Mouse (Mus musculus) forebrain, embryonic 11.5 days (tissue): ENCODE results near the gene Shpk. TPM values are rescaled to one million over a fixed set of nuclear protein-coding genes. Genes with fewer than 3 reads are reported as not detected.

Source experiments
- ATAC-seq: fragments of 200-750 bp; cut with Nextera tagmentation; replicated peaks from 2 replicates; pipeline ENCODE4 v1.8.0; 2017; ENCODE audit warnings: moderate TSS enrichment; ENCODE audit not compliant: low FRiP score
- DNase-seq: peaks from one replicate; pipeline ENCODE4 v3.0.0-alpha.2; 2017; ENCODE audit warnings: low spot score
- H3K27ac ChIP-seq: fragments of 300-500 bp; sonication (generic); 2 replicates; pipeline ENCODE4 v1.5.1; 2014; ENCODE audit warnings: low read depth, low read length
- H3K27me3 ChIP-seq: fragments of 300-500 bp; sonication (generic); 2 replicates; pipeline ENCODE4 v1.6.1; 2014; ENCODE audit warnings: mild to moderate bottlenecking, low read length, mixed read lengths; ENCODE audit not compliant: control insufficient read depth, insufficient read depth
- H3K36me3 ChIP-seq: fragments of 300-500 bp; sonication (generic); 2 replicates; pipeline ENCODE4 v1.6.1; 2014; ENCODE audit warnings: mild to moderate bottlenecking, low read length, moderate library complexity, mixed read lengths; ENCODE audit not compliant: control insufficient read depth, insufficient read depth
- H3K4me1 ChIP-seq: fragments of 300-500 bp; sonication (generic); replicated peaks from 2 replicates; pipeline ENCODE4 v1.6.1; 2014; ENCODE audit warnings: low read length, mixed read lengths; ENCODE audit not compliant: control insufficient read depth, insufficient read depth
- H3K4me2 ChIP-seq: fragments of 300-500 bp; sonication (generic); 2 replicates; pipeline ENCODE4 v1.6.1; 2014; ENCODE audit warnings: low read depth, mild to moderate bottlenecking, low read length, moderate library complexity, mixed read lengths; ENCODE audit not compliant: severe bottlenecking
- H3K4me3 ChIP-seq: fragments of 300-500 bp; sonication (generic); 2 replicates; pipeline ENCODE4 v1.5.1; 2014; ENCODE audit warnings: low read depth, low read length
- H3K9ac ChIP-seq: fragments of 300-500 bp; sonication (generic); 2 replicates; pipeline ENCODE4 v1.6.1; 2014; ENCODE audit warnings: low read length
- H3K9me3 ChIP-seq: fragments of 300-500 bp; sonication (generic); 2 replicates; pipeline ENCODE4 v1.6.1; 2016; ENCODE audit warnings: low read length, mixed read lengths; ENCODE audit not compliant: control insufficient read depth
- WGBS: fragments of 180-500 bp; shearing (Covaris S2); extraction: QIAGEN DNeasy Blood & Tissue Kit; methylation state at CpG from one replicate; pipeline ENCODE4 v1.1.7; 2014; 5-methylcytosine and 5-hydroxymethylcytosine counted together
- polyA plus RNA-seq: library from polyadenylated mRNA; unstranded; fragments of >200 nt; fragmentation: Nextera tagmentation; extraction: Ambion mirVana; gene quantifications from 2 replicates; pipeline ENCODE4 v1.2.1, GENCODE M21; 2014

The Shpk gene
- polyA plus RNA-seq, 1 experiment from 2014 or later = 0.72 TPM

- H3K27me3 ChIP-seq = no peaks in the 10 kb centered on the region
- no peak for DNase-seq
- no peaks in the 10 kb centered on the region for H3K9me3 ChIP-seq
- H3K9ac ChIP-seq = no peak overlapping the region
- no peaks in the 10 kb centered on the region; the same call in 1 of the 2 replicates for H3K36me3 ChIP-seq
- H3K4me1 ChIP-seq = no peaks in the 10 kb centered on the region
- H3K4me2 ChIP-seq = no peak overlapping the region
- 92% methylated on average over 6 of the region's 6 CpGs for WGBS
- H3K4me3 ChIP-seq = no peak overlapping the region
- no peak overlapping the region for H3K27ac ChIP-seq
- no peak for ATAC-seq
These were observed 12.0 kb upstream of the Shpk start for GRCm38 (mm10) chr11:73187231-73187630.

- H3K9ac ChIP-seq = no peak overlapping the region
- 75% methylated on average over 6 of the region's 6 CpGs for WGBS
- no peaks in the 10 kb centered on the region for H3K27me3 ChIP-seq
- no peak overlapping the region for H3K4me2 ChIP-seq
- no peak overlapping the region for H3K27ac ChIP-seq
- H3K4me1 ChIP-seq = no peaks in the 10 kb centered on the region
- no peak for DNase-seq
- no peak for ATAC-seq
- H3K4me3 ChIP-seq = no peak overlapping the region
- H3K9me3 ChIP-seq = no peaks in the 10 kb centered on the region
- no peaks in the 10 kb centered on the region; the same call in 1 of the 2 replicates for H3K36me3 ChIP-seq
These were observed 6.2 kb upstream of the Shpk start for GRCm38 (mm10) chr11:73193047-73193446.

- H3K4me1 ChIP-seq = peaks cover under 1% of the 10 kb centered on the region; the same call in 1 of the 2 replicates
- H3K4me2 ChIP-seq = no peak overlapping the region
- no peak overlapping the region for H3K9ac ChIP-seq
- 76% methylated on average over 2 of the region's 2 CpGs for WGBS
- no peaks in the 10 kb centered on the region for H3K27me3 ChIP-seq
- H3K4me3 ChIP-seq = no peak overlapping the region
- ATAC-seq = no peak
- no peaks in the 10 kb centered on the region for H3K36me3 ChIP-seq
- no peaks in the 10 kb centered on the region for H3K9me3 ChIP-seq
- DNase-seq = no peak
- H3K27ac ChIP-seq = no peak overlapping the region
These were observed 4.8 kb upstream of the Shpk start for GRCm38 (mm10) chr11:73194444-73194843.

- 7% methylated on average over 1 of the region's 1 CpGs for WGBS
- no peaks in the 10 kb centered on the region for H3K36me3 ChIP-seq
- no peak overlapping the region for H3K27ac ChIP-seq
- ATAC-seq (no peak), DNase-seq (no peak)
- no peaks in the 10 kb centered on the region for H3K27me3 ChIP-seq
- peak overlapping the region; percentile 89 for H3K4me2 ChIP-seq
- H3K4me3 ChIP-seq = peak overlapping the region; percentile 47
- H3K9me3 ChIP-seq = no peaks in the 10 kb centered on the region
- peaks cover 4% of the 10 kb centered on the region; the same call in 1 of the 2 replicates for H3K4me1 ChIP-seq
- H3K9ac ChIP-seq = peak overlapping the region; percentile 63; the same call in 1 of the 2 replicates
These were observed 1.1 kb upstream of the Shpk start for GRCm38 (mm10) chr11:73198190-73198589.

GRCm38 (mm10) chr11:73198603-73199229 lies 544 bp upstream of the Shpk start, which contains the start of gene Ctns:
Gene Ctns, minus strand, starts transcription at chr11:73199042.
- DNase-seq = peak; percentile 83
- H3K27me3 ChIP-seq = no peaks in the 10 kb centered on the region
- ATAC-seq = peak; percentile 95
- no peaks in the 10 kb centered on the region for H3K36me3 ChIP-seq
- no peak within 1 kb of the TSS for H3K27ac ChIP-seq
- peaks cover 4% of the 10 kb centered on the region; the same call in 1 of the 2 replicates for H3K4me1 ChIP-seq
- peak within 1 kb of the TSS; percentile 47 for H3K4me3 ChIP-seq
- WGBS = 2% methylated on average over 22 of the region's 22 CpGs
- peak within 1 kb of the TSS; percentile 89 for H3K4me2 ChIP-seq
- peak within 1 kb of the TSS; percentile 63 for H3K9ac ChIP-seq
- no peaks in the 10 kb centered on the region for H3K9me3 ChIP-seq

- DNase-seq (no peak), ATAC-seq (no peak)
- H3K4me3 ChIP-seq = peak overlapping the region; percentile 47
- 4% methylated on average over 12 of the region's 12 CpGs for WGBS
- peak overlapping the region; percentile 59 for H3K9ac ChIP-seq
- H3K27ac ChIP-seq = no peak overlapping the region
- peaks cover 4% of the 10 kb centered on the region; the same call in 1 of the 2 replicates for H3K4me1 ChIP-seq
- no peaks in the 10 kb centered on the region for H3K9me3 ChIP-seq
- H3K27me3 ChIP-seq = no peaks in the 10 kb centered on the region
- peak overlapping the region; percentile 89 for H3K4me2 ChIP-seq
- H3K36me3 ChIP-seq = no peaks in the 10 kb centered on the region
These were observed 619 bp downstream of the Shpk start for GRCm38 (mm10) chr11:73199879-73200278.

GRCm38 (mm10) chr11:73201021-73201420 lies 1.8 kb downstream of the Shpk start:
- Histone ChIP-seq H3K4me1 (peaks cover 4% of the 10 kb centered on the region; the same call in 1 of the 2 replicates), H3K4me2 (no peak overlapping the region), H3K4me3 (no peak overlapping the region), H3K9me3 (no peaks in the 10 kb centered on the region), H3K27me3 (no peaks in the 10 kb centered on the region), H3K27ac (no peak overlapping the region), H3K9ac (no peak overlapping the region), H3K36me3 (no peaks in the 10 kb centered on the region)
- ATAC-seq (no peak), DNase-seq (no peak)
- 80% methylated on average over 2 of the region's 2 CpGs for WGBS

GRCm38 (mm10) chr11:73201597-73201996 lies 2.3 kb downstream of the Shpk start:
- 39% methylated on average over 4 of the region's 4 CpGs for WGBS
- no peak for DNase-seq

GRCm38 (mm10) chr11:73203895-73204294 lies 4.6 kb downstream of the Shpk start:
- DNase-seq (no peak), ATAC-seq (no peak)
- no peak overlapping the region for H3K27ac ChIP-seq
- 87% methylated on average over 8 of the region's 8 CpGs for WGBS
- H3K27me3 ChIP-seq = no peaks in the 10 kb centered on the region
- H3K4me3 ChIP-seq = no peak overlapping the region
- H3K9ac ChIP-seq = no peak overlapping the region
- H3K4me1 ChIP-seq = peaks cover 4% of the 10 kb centered on the region; the same call in 1 of the 2 replicates
- H3K9me3 ChIP-seq = no peaks in the 10 kb centered on the region
- H3K36me3 ChIP-seq = no peaks in the 10 kb centered on the region
- no peak overlapping the region for H3K4me2 ChIP-seq

More at GRCm38 (mm10) chr11:73201597-73201996, 2.3 kb downstream of the Shpk start:
- no peaks in the 10 kb centered on the region for H3K27me3 ChIP-seq
- peaks cover 4% of the 10 kb centered on the region; the same call in 1 of the 2 replicates for H3K4me1 ChIP-seq
- no peaks in the 10 kb centered on the region for H3K36me3 ChIP-seq
- no peak overlapping the region for H3K4me2 ChIP-seq
- H3K27ac ChIP-seq = no peak overlapping the region
- H3K9me3 ChIP-seq = no peaks in the 10 kb centered on the region
- ATAC-seq = no peak
- no peak overlapping the region for H3K9ac ChIP-seq
- no peak overlapping the region for H3K4me3 ChIP-seq
